Mouse (Mus musculus) embryonic fibroblast, embryonic 13.5 days (primary cell): ENCODE results near the gene Hist1h3d. TPM values are rescaled to one million over a fixed set of nuclear protein-coding genes. Genes with fewer than 3 reads are reported as not detected.
"Not testable (repeated sequence)": the region's sequence is repeated elsewhere in the genome, so short reads cannot be mapped to it uniquely, and the experiment has no call there.

Source experiments
- H3K27ac ChIP-seq: 2 replicates; pipeline ENCODE4 v1.5.1; 2012; ENCODE audit warnings: low read length, control low read depth, inconsistent platforms; ENCODE audit not compliant: insufficient read depth
- H3K4me1 ChIP-seq: 2 replicates; pipeline ENCODE4 v1.6.1; 2011; ENCODE audit warnings: low read length; ENCODE audit not compliant: control insufficient read depth, insufficient read depth
- H3K4me3 ChIP-seq: 2 replicates; pipeline ENCODE4 v1.5.1; 2011; ENCODE audit warnings: mild to moderate bottlenecking, control low read depth, low read length; ENCODE audit not compliant: insufficient read depth
- CTCF ChIP-seq: IDR thresholded peaks from 2 replicates; pipeline ENCODE4 v1.5.1; 2011; ENCODE audit warnings: mild to moderate bottlenecking, control low read depth, low read length, moderate library complexity, borderline replicate concordance; ENCODE audit not compliant: insufficient read depth
- POLR2A ChIP-seq: IDR thresholded peaks from 2 replicates; pipeline ENCODE4 v1.6.1; 2011; ENCODE audit warnings: low read depth, mild to moderate bottlenecking, control low read depth, low read length, moderate library complexity
- polyA plus RNA-seq: library from polyadenylated mRNA; stranded (reverse); fragments of >200 nt; gene quantifications from 2 replicates; pipeline ENCODE4 v1.2.4, GENCODE M21; 2011; ENCODE audit warnings: low read depth; ENCODE audit not compliant: missing spikeins, insufficient read length

Gene Hist1h3d
- polyA plus RNA-seq, 1 experiment, result 5.1 TPM

DNA sequence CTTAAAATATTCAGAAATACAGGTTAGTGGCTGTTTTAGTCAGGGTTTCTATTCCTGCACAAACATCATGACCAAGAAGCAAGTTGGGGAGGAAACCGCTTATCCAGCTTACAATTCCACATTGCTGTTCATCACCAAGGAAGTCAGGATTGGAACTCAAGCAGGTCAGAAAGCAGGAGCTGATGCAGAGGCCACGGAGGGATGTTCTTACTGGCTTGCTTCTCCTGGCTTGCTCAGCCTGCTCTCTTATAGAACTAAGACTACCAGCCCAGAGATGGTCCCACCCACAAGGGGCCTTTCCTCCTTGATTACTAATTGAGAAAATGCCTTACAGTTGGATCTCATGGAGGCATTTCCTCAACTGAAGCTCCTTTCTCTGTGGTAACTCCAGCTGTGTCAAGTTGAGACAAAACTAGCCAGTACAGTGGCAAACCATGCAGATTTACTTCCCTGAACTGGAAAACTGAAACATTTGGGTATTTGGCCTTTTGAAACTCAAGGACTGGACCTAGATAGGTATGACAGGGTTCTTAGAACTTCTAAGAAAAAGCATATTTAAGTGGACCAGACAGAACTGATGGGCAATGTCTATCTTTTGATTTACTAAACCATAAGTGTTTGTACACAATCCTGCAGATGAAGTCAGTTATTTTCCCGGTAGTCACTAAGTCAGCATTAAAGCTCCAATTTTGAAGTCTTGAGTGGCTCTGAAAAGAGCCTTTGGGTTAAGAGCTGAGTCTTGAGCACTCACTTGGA is 33.2 kb upstream of the Hist1h3d start:
- peak; percentile 46; the same call in 1 of the 2 replicates for TF ChIP-seq POLR2A
- H3K4me1 ChIP-seq, result not testable (repeated sequence)

GRCm38 (mm10) chr13:23542999-23543607 is 32.5 kb upstream of the Hist1h3d start, which contains the start of gene Hist1h2bh:
TSS of gene Hist1h2bh (minus strand) at chr13:23543392.
- peak; percentile 95 for TF ChIP-seq POLR2A
- H3K27ac ChIP-seq, result peak within 1 kb of the TSS; percentile 79
- not testable (repeated sequence) for H3K4me1 ChIP-seq
- peak within 1 kb of the TSS; percentile 54 for H3K4me3 ChIP-seq

More for the DNA sequence above, 33.2 kb upstream of the Hist1h3d start:
- Histone ChIP-seq H3K4me3 (peak overlapping the region; percentile 54), H3K27ac (peak overlapping the region; percentile 70)

DNA sequence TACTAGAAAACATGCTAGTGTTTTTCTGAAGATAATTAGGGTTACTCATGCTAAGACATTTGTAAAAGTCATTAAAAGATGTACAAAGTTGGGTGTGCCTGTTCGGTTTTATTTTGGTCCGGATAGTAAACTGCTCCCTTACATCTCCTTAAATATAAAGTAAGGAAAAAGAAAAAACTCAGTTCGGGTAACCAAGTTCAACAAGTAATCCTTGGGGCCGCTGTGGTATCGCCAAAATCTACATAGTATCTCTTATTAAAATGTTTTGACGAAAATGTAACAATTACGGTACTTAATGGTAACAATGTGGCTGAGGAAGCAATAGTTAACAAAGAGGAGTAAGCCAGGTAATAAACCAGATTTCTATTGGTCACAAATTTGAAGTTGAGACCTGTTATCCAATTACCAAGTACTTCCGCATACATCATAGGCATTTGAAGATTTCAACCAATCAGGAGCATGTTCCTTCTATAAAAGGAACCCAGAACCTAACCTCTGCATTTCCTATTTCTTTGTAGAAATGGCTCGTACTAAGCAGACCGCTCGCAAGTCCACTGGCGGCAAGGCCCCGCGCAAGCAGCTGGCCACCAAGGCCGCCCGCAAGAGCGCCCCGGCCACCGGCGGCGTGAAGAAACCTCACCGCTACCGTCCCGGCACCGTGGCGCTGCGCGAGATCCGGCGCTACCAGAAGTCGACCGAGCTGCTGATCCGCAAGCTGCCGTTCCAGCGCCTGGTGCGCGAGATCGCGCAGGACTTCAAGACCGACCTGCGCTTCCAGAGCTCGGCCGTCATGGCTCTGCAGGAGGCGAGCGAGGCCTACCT is 31.4 kb upstream of the Hist1h3d start, which contains the start of gene Hist1h3f:
Hist1h3f (plus strand) TSS at position 88 of the 822 bp plus-strand sequence.
- TF ChIP-seq POLR2A (peak; percentile 96), CTCF (no peak)
- H3K4me1 ChIP-seq, result no peaks in the 10 kb centered on the region

DNA sequence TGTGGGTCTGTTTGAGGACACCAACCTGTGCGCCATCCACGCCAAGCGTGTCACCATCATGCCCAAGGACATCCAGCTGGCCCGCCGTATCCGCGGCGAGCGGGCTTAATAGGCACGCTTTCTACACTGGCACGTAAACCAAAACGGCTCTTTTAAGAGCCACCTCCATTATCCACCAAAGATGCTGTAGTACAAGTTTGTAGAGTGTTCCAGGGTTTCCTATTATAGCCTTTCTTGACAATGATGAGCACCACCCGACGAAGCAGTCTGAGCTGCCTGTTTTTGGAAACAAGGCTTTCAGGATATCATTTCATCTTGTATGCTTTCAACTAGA is 30.8 kb upstream of the Hist1h3d start:
- Histone ChIP-seq H3K4me3 (peak overlapping the region; percentile 47), H3K27ac (peak overlapping the region; percentile 73)
- H3K4me1 ChIP-seq, result not testable (repeated sequence)

More for the DNA sequence above, 31.4 kb upstream of the Hist1h3d start, which contains the start of gene Hist1h3f:
- H3K4me3 ChIP-seq, result peak within 1 kb of the TSS; percentile 54
- H3K27ac ChIP-seq, result peak within 1 kb of the TSS; percentile 79

GRCm38 (mm10) chr13:23546694-23547093 is 28.9 kb upstream of the Hist1h3d start:
- no peak overlapping the region for H3K4me3 ChIP-seq
- TF ChIP-seq POLR2A (no peak), CTCF (no peak)
- H3K27ac ChIP-seq, result no peak overlapping the region
- no peaks in the 10 kb centered on the region for H3K4me1 ChIP-seq

DNA sequence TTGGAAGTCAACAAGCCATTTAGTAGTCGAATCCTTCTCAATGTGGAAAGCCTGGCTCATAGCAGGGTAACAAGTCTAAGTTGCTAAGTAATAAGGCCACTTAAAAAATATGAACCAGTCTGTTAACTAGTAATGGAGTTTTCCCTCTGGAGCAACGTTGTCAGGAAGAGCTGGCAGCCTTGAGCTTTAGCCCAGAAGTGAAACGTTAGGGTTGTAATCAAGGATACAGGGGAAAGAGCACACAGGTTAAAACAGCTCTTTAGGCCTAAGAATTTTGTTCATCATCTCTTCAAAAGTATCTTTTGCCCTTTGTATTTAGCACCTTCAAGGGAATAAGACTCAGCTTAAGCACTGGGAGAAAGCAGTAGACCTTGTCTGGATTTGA is 24.8 kb upstream of the Hist1h3d start:
- peak overlapping the region; percentile 44 for H3K4me3 ChIP-seq
- no peaks in the 10 kb centered on the region; the same call in 1 of the 2 replicates for H3K4me1 ChIP-seq
- no peak for TF ChIP-seq CTCF
- TF ChIP-seq POLR2A, result peak; percentile 86
- peak overlapping the region; percentile 89 for H3K27ac ChIP-seq

GRCm38 (mm10) chr13:23551146-23551834 is 24.3 kb upstream of the Hist1h3d start, which contains the start of gene Hist1h4f:
TSS of gene Hist1h4f (minus strand) at chr13:23551648.
- peak; percentile 98 for TF ChIP-seq POLR2A
- Histone ChIP-seq H3K27ac (peak within 1 kb of the TSS; percentile 89), H3K4me3 (peak within 1 kb of the TSS; percentile 44)
- H3K4me1 ChIP-seq, result not testable (repeated sequence)

DNA sequence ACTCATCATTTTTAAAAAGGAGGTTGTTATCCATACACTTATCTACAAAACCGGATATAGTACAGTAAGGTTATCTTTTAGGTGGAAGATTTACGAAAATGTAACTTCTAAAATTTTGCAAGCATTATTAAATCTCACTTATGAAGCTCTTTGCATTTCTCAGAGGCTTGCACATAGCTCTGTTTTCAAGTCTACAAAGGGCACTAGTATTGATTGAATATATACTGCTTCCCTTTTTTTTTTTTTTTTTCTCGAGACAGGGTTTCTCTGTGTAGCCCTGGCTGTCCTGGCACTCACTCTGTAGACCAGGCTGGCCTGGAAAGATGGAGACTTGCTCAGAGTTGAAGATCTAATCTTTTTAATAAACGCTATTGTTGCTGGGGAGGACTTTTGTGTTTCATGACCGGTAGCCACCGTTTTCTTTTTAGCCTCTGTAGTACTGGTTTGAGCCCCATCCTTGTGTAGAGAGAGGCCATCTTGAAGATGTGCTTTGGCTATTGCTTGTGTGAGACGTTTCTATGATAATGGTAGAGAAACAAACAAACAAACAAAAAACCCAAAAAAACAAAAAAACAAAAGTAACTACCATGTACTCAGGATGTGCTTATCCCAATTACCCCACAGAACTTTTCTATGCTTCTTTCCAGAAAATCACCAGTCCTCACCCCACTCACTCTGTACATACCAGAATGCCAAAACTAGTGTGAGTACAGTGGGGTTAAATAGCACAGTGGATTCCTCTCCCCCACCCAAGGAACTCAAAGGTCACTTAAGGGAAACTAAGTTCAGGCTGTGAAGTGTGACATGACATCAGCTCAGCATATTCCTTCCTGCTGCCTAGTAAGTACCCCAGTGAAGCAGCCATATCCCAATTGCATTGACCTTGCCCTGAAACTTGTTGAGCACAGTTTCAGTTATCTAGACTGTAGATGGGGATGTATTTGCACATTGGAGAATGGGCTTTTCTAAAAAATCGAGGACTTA is 23.3 kb upstream of the Hist1h3d start:
- TF ChIP-seq CTCF, result no peak
- no peak for TF ChIP-seq POLR2A
- peak overlapping the region; percentile 45 for H3K27ac ChIP-seq
- peaks cover 3% of the 10 kb centered on the region; the same call in 1 of the 2 replicates for H3K4me1 ChIP-seq
- no peak overlapping the region for H3K4me3 ChIP-seq
